Mouse (Mus musculus): ENCODE results near the gene Pecr.
A peak's percentile ranks its signal among the peaks of the same experiment; 100 is the strongest.

DNA sequence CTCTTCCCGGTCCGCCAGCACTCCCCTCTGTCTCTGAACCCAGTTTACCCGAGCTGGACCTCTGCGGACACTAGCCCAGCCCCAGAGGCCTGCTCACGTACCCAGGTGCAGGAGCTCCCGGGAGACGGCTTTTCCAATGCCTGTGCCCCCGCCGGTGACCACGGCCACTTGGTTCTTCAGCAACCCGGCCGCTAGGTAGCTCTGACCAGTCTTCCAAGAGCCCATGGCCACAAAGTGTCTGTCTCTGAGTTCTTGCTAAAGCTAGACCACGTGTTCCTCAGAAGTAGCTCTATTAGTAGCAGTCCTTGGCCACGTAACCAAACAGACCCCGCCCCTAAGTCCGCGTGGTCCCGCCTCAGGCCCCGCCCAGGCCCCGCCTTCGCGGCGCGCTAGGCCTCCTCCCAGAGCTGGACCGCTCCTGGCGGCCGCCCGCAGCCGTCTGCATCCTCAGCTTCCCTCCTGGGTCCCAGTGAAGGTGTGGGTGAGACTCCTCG is at the start of gene Pecr, which contains the start of gene Tmem169:
- TF ChIP-seq POLR2A (IDR thresholded peaks at IDR 0.05; ENCODE audit: borderline replicate concordance, control insufficient read depth, low read depth, low read length), result peak; percentile 33; the same call in 1 of the 2 replicates
- no peak for TF ChIP-seq CTCF (IDR thresholded peaks at IDR 0.05; ENCODE audit: control insufficient read depth, insufficient read depth, low read length)
